Mouse (Mus musculus): Measurements from ENCODE around the gene Ehhadh. TPM values are rescaled to one million over a fixed set of nuclear protein-coding genes. Genes with fewer than 3 reads are reported as not detected.
A peak's percentile ranks its signal among the peaks of the same experiment; 100 is the strongest.

The Ehhadh gene
- polyA plus RNA-seq, 1 experiment from 2014 or later = 9.9 TPM

DNA sequence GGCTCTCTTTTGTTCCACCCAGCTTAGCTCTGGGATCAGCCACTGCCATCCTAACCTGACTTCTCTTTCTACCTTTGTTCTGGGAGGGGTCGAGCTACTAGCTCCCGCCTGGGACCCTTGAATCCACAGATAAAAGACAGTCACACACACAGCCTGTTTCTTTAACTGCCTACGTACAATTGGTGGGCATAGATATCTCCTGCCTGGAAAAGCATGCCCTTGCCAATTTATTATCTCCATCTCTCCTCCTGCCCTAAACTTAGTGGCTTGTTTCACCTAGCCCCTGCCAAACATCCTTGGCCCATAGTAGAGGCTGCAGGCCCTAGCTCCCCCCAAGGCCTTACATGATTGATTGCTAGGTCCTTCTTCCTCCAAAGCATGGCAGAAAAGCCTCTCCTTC, 46.1 kb downstream of the Ehhadh start:
- DNase-seq (ENCODE audit: low spot score) = no peak

DNA sequence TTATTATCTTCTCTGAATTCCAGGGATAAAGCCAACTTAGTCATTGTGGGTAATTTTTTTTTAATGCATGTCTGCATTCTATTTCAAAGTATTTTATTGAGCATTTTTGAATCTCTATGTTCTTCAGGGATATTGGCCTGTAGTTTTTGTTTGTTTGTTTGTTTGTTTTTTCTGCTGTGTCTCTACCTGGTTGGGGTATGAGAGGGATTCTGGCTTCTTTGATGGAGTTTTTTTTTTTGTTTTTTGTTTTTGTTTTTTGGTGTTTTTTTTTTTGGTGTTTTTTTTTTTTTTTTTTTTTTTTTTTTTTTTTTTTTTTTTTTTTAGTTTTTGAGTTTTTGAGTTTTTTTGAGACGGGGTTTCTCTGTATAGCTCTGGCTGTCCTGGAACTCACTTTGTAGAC, 52.0 kb downstream of the Ehhadh start:
- no peak for DNase-seq (ENCODE audit: low spot score)

DNA sequence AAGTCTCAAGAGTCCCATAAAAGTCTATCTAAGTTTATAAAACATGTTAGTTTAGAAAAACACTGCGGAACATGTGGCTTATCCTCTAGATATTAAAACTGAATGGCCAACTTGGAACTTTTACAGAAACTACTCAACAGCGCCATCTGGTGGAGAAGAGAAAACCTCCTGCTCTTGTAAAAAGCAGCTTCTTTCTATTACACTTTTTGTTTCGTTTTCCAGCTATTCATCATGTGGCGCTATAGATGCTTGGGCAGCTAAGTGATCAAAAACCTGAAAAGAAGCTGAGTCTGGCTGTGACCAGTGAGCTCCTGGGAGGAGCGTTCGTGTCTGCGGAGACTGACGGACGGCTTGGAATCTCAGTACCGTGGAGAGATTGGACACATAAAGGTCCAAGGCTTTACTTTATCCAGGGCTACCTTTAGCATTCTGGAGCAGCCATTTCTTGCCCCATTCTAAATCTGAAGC, 59.7 kb downstream of the Ehhadh start:
- DNase-seq (ENCODE audit: low spot score) = peak; percentile 80

DNA sequence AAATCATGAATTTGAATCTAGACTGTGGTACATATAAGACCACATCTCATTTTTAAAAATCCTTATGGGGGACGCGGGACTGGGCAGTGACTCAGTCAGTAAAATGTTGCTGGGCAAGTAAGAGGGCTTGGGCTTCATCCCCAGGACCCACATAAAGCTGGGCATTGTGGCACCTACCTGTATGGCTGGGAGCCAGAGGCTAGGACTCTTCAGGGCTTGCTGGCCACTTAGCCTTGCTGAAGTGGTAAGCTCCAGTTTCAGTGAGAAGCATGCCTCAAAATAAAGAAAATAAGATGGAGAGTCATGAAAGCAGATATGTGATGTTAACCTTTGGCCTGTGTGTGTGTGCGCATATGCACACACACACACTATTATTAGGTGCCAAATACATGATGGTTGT, 60.2 kb downstream of the Ehhadh start:
- no peak for DNase-seq (ENCODE audit: low spot score)

DNA sequence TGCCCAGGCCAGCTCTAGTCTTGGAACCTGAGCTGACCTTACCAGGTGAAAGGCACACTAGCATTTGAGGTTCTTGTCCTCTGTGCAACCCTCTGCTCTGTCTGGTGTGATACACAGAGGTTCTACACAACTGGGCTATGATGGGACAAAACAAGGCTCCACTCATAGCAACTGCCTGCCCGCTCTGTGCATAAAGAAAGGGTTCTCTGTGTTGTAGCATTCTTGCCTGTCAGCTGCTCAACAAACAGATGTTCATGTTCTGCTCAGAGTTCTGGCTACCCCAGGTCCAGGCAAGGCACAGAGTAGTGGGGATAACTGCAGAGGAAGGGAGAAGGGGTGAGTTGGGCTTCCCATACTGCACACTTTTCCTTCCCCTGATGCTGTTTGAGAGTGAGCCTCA, 63.3 kb downstream of the Ehhadh start:
- DNase-seq (ENCODE audit: low spot score) = no peak

DNA sequence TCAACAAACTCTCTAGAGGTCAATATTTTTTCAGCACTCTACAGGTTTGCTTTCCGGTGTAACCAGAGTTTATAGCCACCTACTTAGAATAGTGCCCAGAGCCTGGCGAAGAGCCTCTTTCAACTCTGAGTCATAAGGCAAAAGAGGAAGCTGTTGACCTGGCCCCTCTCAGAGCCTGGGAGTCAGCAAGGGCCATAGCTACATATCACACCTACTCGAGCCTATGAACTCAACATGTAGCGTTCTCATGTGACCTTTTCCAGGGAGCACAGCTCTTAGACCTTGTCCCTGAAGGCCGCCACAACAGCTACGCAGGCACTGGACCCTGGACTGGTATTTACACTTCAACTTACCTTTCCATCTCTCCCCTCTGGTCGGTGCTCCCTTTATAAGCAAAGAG, 67.8 kb downstream of the Ehhadh start:
- no peak for DNase-seq (ENCODE audit: low spot score)

DNA sequence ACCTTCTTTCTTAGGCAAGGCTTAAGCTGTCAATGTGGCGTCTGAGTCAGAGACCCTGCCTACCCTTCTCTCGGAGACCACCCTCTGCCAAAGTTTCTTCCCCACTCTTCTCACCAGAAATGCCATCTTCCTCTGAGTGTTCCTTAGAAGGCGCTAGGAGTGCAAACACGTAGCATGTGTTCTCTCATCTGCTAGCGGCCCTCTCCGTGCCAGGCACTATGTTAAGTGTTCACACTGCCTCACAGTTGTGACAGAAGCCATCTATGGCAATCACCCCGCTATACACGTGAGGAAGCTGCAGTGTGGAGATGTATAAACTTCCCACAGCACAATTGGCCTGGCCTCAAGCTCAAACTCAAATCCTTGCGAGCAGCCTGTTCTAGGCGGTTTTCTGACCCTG, 73.1 kb downstream of the Ehhadh start:
- no peak for DNase-seq (ENCODE audit: low spot score)

Other genes with a start within 250 kb of the Ehhadh start
- gene 2510009E07Rik, start 93.1 kb downstream of the Ehhadh start, polyA plus RNA-seq (2015; fragmentation: Nextera tagmentation; extraction: Ambion mirVana) = 6.0 and 6.4 TPM in 2 replicates
- gene Map3k13, start 6.5 kb upstream of the Ehhadh start, polyA plus RNA-seq (2015; fragmentation: Nextera tagmentation; extraction: Ambion mirVana) = 0.59 and 0.66 TPM in 2 replicates
- 33.3 and 33.5 TPM in 2 replicates for gene Tmem41a, start 159.7 kb upstream of the Ehhadh start, polyA plus RNA-seq (2015; fragmentation: Nextera tagmentation; extraction: Ambion mirVana)
- gene Liph, start 207.9 kb upstream of the Ehhadh start, polyA plus RNA-seq (2015; fragmentation: Nextera tagmentation; extraction: Ambion mirVana) = 1.9 and 2.9 TPM in 2 replicates
- gene Senp2, start 221.7 kb upstream of the Ehhadh start, polyA plus RNA-seq (2015; fragmentation: Nextera tagmentation; extraction: Ambion mirVana) = 42.7 and 50.4 TPM in 2 replicates

Measured in thymus, postnatal 0 days (tissue).